Mouse (Mus musculus) forebrain, embryonic 13.5 days (tissue): Measurements from ENCODE around the gene Rars2. TPM values are rescaled to one million over a fixed set of nuclear protein-coding genes. Genes with fewer than 3 reads are reported as not detected.
"Not testable (repeated sequence)": the region's sequence is repeated elsewhere in the genome, so short reads cannot be mapped to it uniquely, and the experiment has no call there.

ENCODE experiments used
- ATAC-seq: fragments of 200-750 bp; cut with Nextera tagmentation; 2 replicates; pipeline ENCODE4 v1.8.0; 2017
- H3K27ac ChIP-seq: fragments of 300-500 bp; sonication (generic); 2 replicates; pipeline ENCODE4 v1.5.1; 2015; ENCODE audit warnings: inconsistent platforms, mild to moderate bottlenecking, moderate library complexity
- H3K27me3 ChIP-seq: fragments of 300-500 bp; sonication (generic); 2 replicates; pipeline ENCODE4 v1.6.1; 2015; ENCODE audit warnings: mild to moderate bottlenecking, inconsistent platforms
- H3K36me3 ChIP-seq: fragments of 300-500 bp; sonication (generic); 2 replicates; pipeline ENCODE4 v1.6.1; 2015; ENCODE audit warnings: mild to moderate bottlenecking, inconsistent platforms; ENCODE audit not compliant: poor library complexity, severe bottlenecking
- H3K4me1 ChIP-seq: fragments of 300-500 bp; sonication (generic); 2 replicates; pipeline ENCODE4 v1.6.1; 2015; ENCODE audit warnings: inconsistent platforms
- H3K4me2 ChIP-seq: fragments of 300-500 bp; sonication (generic); 2 replicates; pipeline ENCODE4 v1.6.1; 2015; ENCODE audit warnings: inconsistent platforms, mild to moderate bottlenecking, moderate library complexity
- H3K4me3 ChIP-seq: fragments of 300-500 bp; sonication (generic); 2 replicates; pipeline ENCODE4 v1.5.1; 2015; ENCODE audit warnings: mild to moderate bottlenecking, inconsistent platforms
- H3K9ac ChIP-seq: fragments of 300-500 bp; sonication (generic); 2 replicates; pipeline ENCODE4 v1.6.1; 2015; ENCODE audit warnings: mild to moderate bottlenecking, inconsistent platforms
- H3K9me3 ChIP-seq: fragments of 300-500 bp; sonication (generic); replicated peaks from 2 replicates; pipeline ENCODE4 v1.6.1; 2016; ENCODE audit warnings: inconsistent platforms
- WGBS: fragments of 180-500 bp; shearing (Covaris S2); methylation state at CpG from one replicate; pipeline ENCODE4 v1.1.7; 2015; 5-methylcytosine and 5-hydroxymethylcytosine counted together
- polyA plus RNA-seq: library from polyadenylated mRNA; unstranded; fragments of >200 nt; fragmentation: Nextera tagmentation; extraction: Ambion mirVana; gene quantifications from 2 replicates; pipeline ENCODE4 v1.2.1, GENCODE M21; 2015

Gene Rars2
- polyA plus RNA-seq = 68.7 TPM in 2 replicates

- WGBS = 0% methylated on average over 42 of the region's 42 CpGs
- peak within 1 kb of the TSS; percentile 89 for H3K9ac ChIP-seq
- H3K4me1 ChIP-seq = peaks cover 26% of the 10 kb centered on the region
- peak within 1 kb of the TSS; percentile 94 for H3K4me2 ChIP-seq
- H3K27me3 ChIP-seq = no peaks in the 10 kb centered on the region
- peaks cover 2% of the 10 kb centered on the region for H3K36me3 ChIP-seq
- no peaks in the 10 kb centered on the region for H3K9me3 ChIP-seq
- H3K4me3 ChIP-seq = peak within 1 kb of the TSS; percentile 84
- ATAC-seq = peak; percentile 100
- H3K27ac ChIP-seq = peak within 1 kb of the TSS; percentile 82
Measured at GRCm38 (mm10) chr4:34614630-34615094, at the start of gene Rars2, which contains the start of gene Orc3. Gene Rars2, plus strand, starts transcription at chr4:34614957. Gene Orc3, minus strand, starts transcription at chr4:34614944.

DNA sequence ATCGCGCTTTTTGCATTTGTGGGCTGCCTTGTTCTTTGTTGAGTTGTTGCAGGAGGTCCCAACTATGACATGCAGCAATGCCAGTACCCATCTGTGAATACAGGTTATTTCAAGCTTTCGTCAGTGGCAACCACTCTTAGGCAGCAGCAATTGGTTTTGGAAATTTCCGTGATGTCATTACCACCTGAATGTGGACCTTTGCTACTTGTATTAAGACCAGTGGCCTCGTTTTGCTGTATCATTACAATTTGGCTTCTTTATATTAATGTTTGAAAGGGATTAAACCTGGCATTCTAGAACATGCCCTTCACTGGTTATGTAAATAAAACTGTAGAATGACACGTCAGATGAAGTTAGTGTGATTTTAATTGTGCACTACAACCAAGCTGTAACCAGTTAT lies 48.5 kb upstream of the Rars2 start:
- no peaks in the 10 kb centered on the region for H3K27me3 ChIP-seq
- no peaks in the 10 kb centered on the region for H3K9me3 ChIP-seq
- H3K9ac ChIP-seq = no peak overlapping the region
- H3K4me3 ChIP-seq = no peak overlapping the region
- 92% methylated on average over 6 of the region's 6 CpGs for WGBS
- H3K27ac ChIP-seq = no peak overlapping the region
- peaks cover 69% of the 10 kb centered on the region for H3K36me3 ChIP-seq
- no peak overlapping the region for H3K4me2 ChIP-seq
- no peak for ATAC-seq
- peaks cover 3% of the 10 kb centered on the region; the same call in 1 of the 2 replicates for H3K4me1 ChIP-seq

DNA sequence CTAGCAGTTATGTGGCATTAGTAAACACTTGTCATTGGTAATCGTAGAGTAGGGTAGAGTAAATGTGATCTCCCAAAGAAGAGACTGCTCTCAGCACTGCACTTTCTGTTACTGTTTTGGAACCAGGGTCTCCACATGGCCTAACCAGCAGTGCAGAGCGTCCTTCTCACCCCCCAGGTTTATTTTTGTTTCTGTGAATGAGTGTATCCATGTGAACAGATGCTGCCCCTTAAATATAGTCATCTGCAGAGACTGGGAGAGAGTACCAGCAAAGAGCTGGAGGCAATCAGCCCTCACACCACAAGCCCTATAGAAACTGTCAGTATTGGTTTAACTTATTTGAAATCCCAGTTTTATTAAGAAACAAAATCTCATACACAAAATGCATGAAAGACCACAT lies 41.9 kb upstream of the Rars2 start:
- no peak for ATAC-seq
- Histone ChIP-seq H3K27me3 (no peaks in the 10 kb centered on the region), H3K9ac (no peak overlapping the region), H3K36me3 (peaks cover 90% of the 10 kb centered on the region), H3K27ac (no peak overlapping the region), H3K9me3 (no peaks in the 10 kb centered on the region), H3K4me3 (no peak overlapping the region), H3K4me1 (no peaks in the 10 kb centered on the region), H3K4me2 (no peak overlapping the region)
- WGBS = 90% methylated on average over 2 of the region's 2 CpGs

- ATAC-seq = no peak
- Histone ChIP-seq H3K9me3 (no peaks in the 10 kb centered on the region), H3K27ac (no peak overlapping the region), H3K36me3 (peaks cover 86% of the 10 kb centered on the region), H3K27me3 (no peaks in the 10 kb centered on the region), H3K4me1 (no peaks in the 10 kb centered on the region), H3K4me2 (no peak overlapping the region), H3K9ac (no peak overlapping the region), H3K4me3 (no peak overlapping the region)
- WGBS = 97% methylated on average over 2 of the region's 2 CpGs
Measured at GRCm38 (mm10) chr4:34577028-34577427, 37.7 kb upstream of the Rars2 start.

GRCm38 (mm10) chr4:34579215-34579614 lies 35.5 kb upstream of the Rars2 start:
- ATAC-seq = no peak
- Histone ChIP-seq H3K4me1 (no peaks in the 10 kb centered on the region), H3K36me3 (peaks cover 88% of the 10 kb centered on the region), H3K27ac (no peak overlapping the region), H3K9ac (no peak overlapping the region), H3K4me2 (no peak overlapping the region), H3K4me3 (no peak overlapping the region), H3K27me3 (no peaks in the 10 kb centered on the region), H3K9me3 (no peaks in the 10 kb centered on the region)
- 88% methylated on average over 1 of the region's 1 CpGs for WGBS

- not testable (repeated sequence) for H3K27me3 ChIP-seq, H3K4me1 ChIP-seq, H3K27ac ChIP-seq, ATAC-seq, H3K4me2 ChIP-seq, H3K9ac ChIP-seq, H3K9me3 ChIP-seq, H3K4me3 ChIP-seq
- peaks cover 78% of the 10 kb centered on the region for H3K36me3 ChIP-seq
- 89% methylated on average over 1 of the region's 1 CpGs for WGBS
Measured at GRCm38 (mm10) chr4:34581489-34581888, 33.3 kb upstream of the Rars2 start.

- peaks cover 75% of the 10 kb centered on the region for H3K36me3 ChIP-seq
- 85% methylated on average over 7 of the region's 7 CpGs for WGBS
- H3K27me3 ChIP-seq = no peaks in the 10 kb centered on the region
- H3K4me3 ChIP-seq = no peak overlapping the region
- no peak overlapping the region for H3K9ac ChIP-seq
- H3K9me3 ChIP-seq = no peaks in the 10 kb centered on the region
- H3K4me1 ChIP-seq = no peaks in the 10 kb centered on the region
- no peak overlapping the region for H3K4me2 ChIP-seq
- no peak overlapping the region for H3K27ac ChIP-seq
- ATAC-seq = no peak
Measured at GRCm38 (mm10) chr4:34581990-34582389, 32.8 kb upstream of the Rars2 start.

- Histone ChIP-seq H3K27ac (no peak overlapping the region; the same call in 1 of the 2 replicates), H3K4me1 (no peaks in the 10 kb centered on the region), H3K4me2 (no peak overlapping the region), H3K9me3 (no peaks in the 10 kb centered on the region), H3K36me3 (peaks cover 75% of the 10 kb centered on the region), H3K27me3 (no peaks in the 10 kb centered on the region), H3K4me3 (no peak overlapping the region), H3K9ac (no peak overlapping the region)
- WGBS = 67% methylated on average over 5 of the region's 5 CpGs
- ATAC-seq = no peak
Measured at GRCm38 (mm10) chr4:34582476-34582875, 32.3 kb upstream of the Rars2 start.

- Histone ChIP-seq H3K27ac (no peak overlapping the region), H3K27me3 (no peaks in the 10 kb centered on the region), H3K36me3 (peaks cover 68% of the 10 kb centered on the region), H3K4me2 (no peak overlapping the region), H3K4me3 (no peak overlapping the region), H3K9me3 (no peaks in the 10 kb centered on the region), H3K4me1 (no peaks in the 10 kb centered on the region), H3K9ac (no peak overlapping the region)
- no peak for ATAC-seq
- 92% methylated on average over 3 of the region's 3 CpGs for WGBS
Measured at GRCm38 (mm10) chr4:34583427-34583826, 31.3 kb upstream of the Rars2 start.

DNA sequence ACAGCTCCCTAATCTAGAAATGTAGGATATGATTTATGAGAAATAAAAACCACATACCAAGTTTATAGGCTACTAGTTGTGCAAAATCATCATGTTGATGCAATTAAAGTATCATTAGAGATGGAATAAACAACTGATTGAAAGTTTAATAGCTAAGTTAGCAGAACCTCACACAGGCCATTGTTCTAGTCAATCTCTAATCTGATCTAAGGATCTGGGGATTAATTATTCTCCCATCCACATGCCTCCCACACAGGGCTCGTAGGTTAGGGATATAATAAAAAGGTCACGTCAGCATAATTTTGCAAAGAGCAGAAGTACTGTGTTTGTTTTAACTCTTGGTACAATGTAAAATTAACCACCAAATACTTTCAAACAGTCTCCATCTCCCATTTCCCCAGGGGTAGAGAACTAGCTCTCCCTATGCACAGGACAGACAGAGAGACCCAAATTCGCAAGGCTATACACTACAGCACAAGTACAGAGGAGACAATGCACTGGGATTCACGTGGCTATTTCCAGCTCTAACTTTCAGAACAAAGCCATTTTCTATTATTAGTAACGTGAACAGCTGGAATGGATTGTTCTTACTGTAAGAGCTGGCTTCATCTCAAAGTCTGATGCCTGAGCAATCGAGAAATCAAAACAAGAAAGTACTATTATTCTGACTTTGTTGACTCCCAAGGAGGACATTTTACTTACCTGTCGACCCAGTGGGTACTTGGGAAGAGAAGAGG lies 29.7 kb upstream of the Rars2 start:
- Histone ChIP-seq H3K27ac (no peak overlapping the region), H3K9me3 (no peaks in the 10 kb centered on the region), H3K4me3 (no peak overlapping the region), H3K4me2 (no peak overlapping the region), H3K36me3 (peaks cover 60% of the 10 kb centered on the region), H3K9ac (no peak overlapping the region), H3K4me1 (no peaks in the 10 kb centered on the region), H3K27me3 (no peaks in the 10 kb centered on the region)
- 89% methylated on average over 7 of the region's 7 CpGs for WGBS
- no peak for ATAC-seq

DNA sequence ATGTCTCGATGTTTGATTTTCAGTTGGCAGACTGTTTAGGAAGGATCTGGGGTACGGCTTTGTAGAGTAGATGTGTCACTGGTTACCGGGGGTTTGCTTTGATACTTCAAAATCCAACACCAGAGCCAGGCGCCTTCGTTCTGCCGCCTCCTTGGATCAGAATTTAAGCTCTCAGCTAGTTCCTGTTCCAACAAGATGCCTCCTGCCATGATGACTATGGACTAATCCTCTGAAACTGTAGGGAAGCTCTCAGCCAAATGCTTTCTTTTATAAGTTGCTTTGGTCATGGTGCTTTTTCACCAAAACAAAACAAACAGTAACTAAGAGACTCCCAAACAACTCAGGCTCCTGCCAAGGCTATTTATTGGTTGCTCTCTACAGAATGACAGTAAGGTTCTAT lies 11.6 kb upstream of the Rars2 start:
- Histone ChIP-seq H3K4me2 (no peak overlapping the region), H3K9ac (no peak overlapping the region), H3K4me3 (no peak overlapping the region), H3K9me3 (no peaks in the 10 kb centered on the region), H3K27me3 (no peaks in the 10 kb centered on the region), H3K36me3 (peaks cover 62% of the 10 kb centered on the region), H3K4me1 (no peaks in the 10 kb centered on the region), H3K27ac (no peak overlapping the region)
- WGBS = 89% methylated on average over 6 of the region's 6 CpGs
- ATAC-seq = no peak

DNA sequence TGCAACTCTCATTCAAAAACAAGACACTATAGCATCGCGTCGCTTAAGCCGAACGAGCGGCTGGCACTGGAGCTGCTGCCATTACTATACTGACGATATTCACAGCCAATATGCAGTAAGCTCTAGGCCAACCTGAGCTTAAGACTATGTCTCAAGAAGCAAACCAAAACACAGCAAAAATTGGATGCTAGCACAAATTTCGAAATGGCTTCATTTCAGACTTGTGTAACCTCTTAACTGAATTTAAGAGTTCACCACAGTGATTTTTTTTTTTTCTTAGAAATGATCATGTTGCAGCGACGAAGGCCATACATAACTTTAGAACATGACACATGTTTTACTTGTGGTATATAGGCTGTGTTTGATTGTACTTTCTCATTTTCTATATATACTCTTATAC lies 8.1 kb upstream of the Rars2 start:
- Histone ChIP-seq H3K27me3 (no peaks in the 10 kb centered on the region), H3K9me3 (no peaks in the 10 kb centered on the region), H3K27ac (no peak overlapping the region), H3K4me2 (no peak overlapping the region), H3K9ac (no peak overlapping the region), H3K4me1 (no peaks in the 10 kb centered on the region), H3K36me3 (peaks cover 48% of the 10 kb centered on the region), H3K4me3 (no peak overlapping the region)
- ATAC-seq = no peak
- 98% methylated on average over 10 of the region's 10 CpGs for WGBS
